Mouse (Mus musculus) liver, adult 10 weeks (tissue): Measurements from ENCODE around the gene Olfr497. TPM values are rescaled to one million over a fixed set of nuclear protein-coding genes. Genes with fewer than 3 reads are reported as not detected.

Experiments
- polyA plus RNA-seq: library from polyadenylated mRNA; stranded (reverse); fragments of 350-450 nt; fragmentation: Illumina TruSeq; extraction: RNeasy Lipid Tissue Mini Kit (QIAGEN cat#74804); gene quantifications from one replicate; pipeline ENCODE4 v1.2.3, GENCODE M21; 2014; ENCODE audit warnings: low read depth, low replicate concordance

The Olfr497 gene
- not detected for polyA plus RNA-seq

GRCm38 (mm10) chr7:108420121-108420520 lies at the start of gene Olfr497:
Gene Olfr497 (plus strand): TSS chr7:108420421.

GRCm38 (mm10) chr7:108392867-108393266 lies 27.4 kb upstream of the Olfr497 start, which contains the start of gene Olfr495:
Gene Olfr495 (plus strand): TSS chr7:108393167.

GRCm38 (mm10) chr7:108465026-108465425 lies 44.8 kb downstream of the Olfr497 start, which contains the start of gene Olfr498:
Gene Olfr498 (plus strand): TSS chr7:108465326.

Other genes with a start within 250 kb of the Olfr497 start
- gene Olfr486, start 247.7 kb upstream of the Olfr497 start, polyA plus RNA-seq: not detected
- not detected for gene Olfr487, start 205.8 kb upstream of the Olfr497 start, polyA plus RNA-seq
- gene Olfr488, start 162.1 kb upstream of the Olfr497 start, polyA plus RNA-seq: not detected
- gene Olfr490, start 131.5 kb upstream of the Olfr497 start, polyA plus RNA-seq: not detected
- not detected for gene Olfr491, start 107.0 kb upstream of the Olfr497 start, polyA plus RNA-seq
- gene Olfr492, start 96.7 kb upstream of the Olfr497 start, polyA plus RNA-seq: not detected
- not detected for gene Olfr493, start 73.4 kb upstream of the Olfr497 start, polyA plus RNA-seq
- not detected for gene Olfr494, start 55.1 kb upstream of the Olfr497 start, polyA plus RNA-seq
- gene Olfr495, start 27.3 kb upstream of the Olfr497 start, polyA plus RNA-seq: not detected
- gene Olfr498, start 44.9 kb downstream of the Olfr497 start, polyA plus RNA-seq: not detected
- gene Olfr502, start 104.6 kb downstream of the Olfr497 start, polyA plus RNA-seq: not detected
- gene Olfr503, start 124.1 kb downstream of the Olfr497 start, polyA plus RNA-seq: not detected
- gene Olfr504, start 145.4 kb downstream of the Olfr497 start, polyA plus RNA-seq: not detected
- gene Olfr506, start 190.4 kb downstream of the Olfr497 start, polyA plus RNA-seq: not detected
- gene Olfr507, start 201.4 kb downstream of the Olfr497 start, polyA plus RNA-seq: not detected
- not detected for gene Olfr508, start 209.6 kb downstream of the Olfr497 start, polyA plus RNA-seq
- not detected for gene Olfr509, start 231.5 kb downstream of the Olfr497 start, polyA plus RNA-seq
- gene Olfr510, start 246.0 kb downstream of the Olfr497 start, polyA plus RNA-seq: not detected